Mouse (Mus musculus): Measurements from ENCODE around the gene Gas6. TPM values are rescaled to one million over a fixed set of nuclear protein-coding genes. Genes with fewer than 3 reads are reported as not detected.
A peak's percentile ranks its signal among the peaks of the same experiment; 100 is the strongest.

The Gas6 gene
- polyA plus RNA-seq, 1 experiment from 2014 or later = 9.3 TPM

- ATAC-seq (peak; percentile 95), DNase-seq (peak; percentile 63)
- H3K9me3 ChIP-seq (ENCODE audit: low read length) = no peaks in the 10 kb centered on the region
- WGBS (ENCODE audit: insufficient replicate concordance) = 61% methylated on average over 7 of the region's 7 CpGs
- H3K27ac ChIP-seq (ENCODE audit: low read depth) = no peak overlapping the region
- no peak overlapping the region for H3K4me3 ChIP-seq (ENCODE audit: low read depth, low read length)
- no peaks in the 10 kb centered on the region for H3K36me3 ChIP-seq (replicated peaks; ENCODE audit: insufficient read depth, low read length)
- H3K9ac ChIP-seq (replicated peaks) = no peak overlapping the region
- H3K27me3 ChIP-seq (ENCODE audit: insufficient read depth, low read length) = no peaks in the 10 kb centered on the region
- H3K4me1 ChIP-seq (ENCODE audit: insufficient read depth) = no peaks in the 10 kb centered on the region
- H3K4me2 ChIP-seq (ENCODE audit: low read depth, low read length) = no peak overlapping the region
- TF ChIP-seq EP300 (IDR thresholded peaks at IDR 0.05; ENCODE audit: low read depth) (no peak), CTCF (IDR thresholded peaks at IDR 0.05; ENCODE audit: low read depth) (no peak)
Observed at GRCm38 (mm10) chr8:13472284-13472683, 22.0 kb downstream of the Gas6 start.

GRCm38 (mm10) chr8:13471484-13471883 lies 22.8 kb downstream of the Gas6 start:
- no peak for ATAC-seq
- no peak for TF ChIP-seq CTCF (IDR thresholded peaks at IDR 0.05; ENCODE audit: low read depth)
- no peak for TF ChIP-seq EP300 (IDR thresholded peaks at IDR 0.05; ENCODE audit: low read depth)
- no peak overlapping the region for H3K4me3 ChIP-seq (ENCODE audit: low read depth, low read length)
- no peak overlapping the region for H3K27ac ChIP-seq (ENCODE audit: low read depth)
- no peak overlapping the region for H3K4me2 ChIP-seq (ENCODE audit: low read depth, low read length)
- DNase-seq = no peak
- no peaks in the 10 kb centered on the region for H3K4me1 ChIP-seq (ENCODE audit: insufficient read depth)
- no peaks in the 10 kb centered on the region for H3K27me3 ChIP-seq (ENCODE audit: insufficient read depth, low read length)
- WGBS (ENCODE audit: insufficient replicate concordance) = 77% methylated on average over 11 of the region's 11 CpGs
- H3K9ac ChIP-seq (replicated peaks) = no peak overlapping the region
- H3K9me3 ChIP-seq (ENCODE audit: low read length) = no peaks in the 10 kb centered on the region
- no peaks in the 10 kb centered on the region for H3K36me3 ChIP-seq (replicated peaks; ENCODE audit: insufficient read depth, low read length)

- Histone ChIP-seq H3K4me1 (ENCODE audit: insufficient read depth) (no peaks in the 10 kb centered on the region), H3K36me3 (replicated peaks; ENCODE audit: insufficient read depth, low read length) (no peaks in the 10 kb centered on the region), H3K4me2 (ENCODE audit: low read depth, low read length) (no peak overlapping the region), H3K4me3 (ENCODE audit: low read depth, low read length) (no peak overlapping the region), H3K27ac (ENCODE audit: low read depth) (no peak overlapping the region), H3K9me3 (ENCODE audit: low read length) (no peaks in the 10 kb centered on the region), H3K9ac (replicated peaks) (no peak overlapping the region), H3K27me3 (ENCODE audit: insufficient read depth, low read length) (no peaks in the 10 kb centered on the region)
- WGBS (ENCODE audit: insufficient replicate concordance) = 77% methylated on average over 9 of the region's 9 CpGs
- ATAC-seq = no peak
- TF ChIP-seq EP300 (IDR thresholded peaks at IDR 0.05; ENCODE audit: low read depth) = no peak
- no peak for TF ChIP-seq CTCF (IDR thresholded peaks at IDR 0.05; ENCODE audit: low read depth)
- DNase-seq = no peak
Observed at GRCm38 (mm10) chr8:13468737-13469136, 25.6 kb downstream of the Gas6 start.

- Histone ChIP-seq H3K9me3 (ENCODE audit: low read length) (no peaks in the 10 kb centered on the region), H3K4me1 (ENCODE audit: insufficient read depth) (0 out of 2 replicates have a peak, but pooled peaks cover 3% of the 10 kb centered on the region), H3K27ac (ENCODE audit: low read depth) (no peak overlapping the region), H3K4me2 (ENCODE audit: low read depth, low read length) (no peak overlapping the region), H3K36me3 (replicated peaks; ENCODE audit: insufficient read depth, low read length) (no peaks in the 10 kb centered on the region), H3K27me3 (ENCODE audit: insufficient read depth, low read length) (no peaks in the 10 kb centered on the region), H3K4me3 (ENCODE audit: low read depth, low read length) (no peak overlapping the region), H3K9ac (replicated peaks) (no peak overlapping the region)
- 62% methylated on average over 5 of the region's 5 CpGs for WGBS (ENCODE audit: insufficient replicate concordance)
- ATAC-seq (no peak), DNase-seq (no peak)
- peak; percentile 60 for TF ChIP-seq CTCF (IDR thresholded peaks at IDR 0.05; ENCODE audit: low read depth)
- no peak for TF ChIP-seq EP300 (IDR thresholded peaks at IDR 0.05; ENCODE audit: low read depth)
Observed at GRCm38 (mm10) chr8:13466989-13467388, 27.3 kb downstream of the Gas6 start.

GRCm38 (mm10) chr8:13465324-13465723 lies 29.0 kb downstream of the Gas6 start:
- Histone ChIP-seq H3K27ac (ENCODE audit: low read depth) (no peak overlapping the region), H3K9me3 (ENCODE audit: low read length) (no peaks in the 10 kb centered on the region), H3K4me2 (ENCODE audit: low read depth, low read length) (no peak overlapping the region), H3K9ac (replicated peaks) (no peak overlapping the region), H3K27me3 (ENCODE audit: insufficient read depth, low read length) (no peaks in the 10 kb centered on the region), H3K4me3 (ENCODE audit: low read depth, low read length) (no peak overlapping the region), H3K36me3 (replicated peaks; ENCODE audit: insufficient read depth, low read length) (no peaks in the 10 kb centered on the region), H3K4me1 (ENCODE audit: insufficient read depth) (peaks cover 8% of the 10 kb centered on the region; the same call in 1 of the 2 replicates)
- WGBS (ENCODE audit: insufficient replicate concordance) = 66% methylated on average over 7 of the region's 7 CpGs
- ATAC-seq (no peak), DNase-seq (no peak)
- TF ChIP-seq EP300 (IDR thresholded peaks at IDR 0.05; ENCODE audit: low read depth) = no peak
- no peak for TF ChIP-seq CTCF (IDR thresholded peaks at IDR 0.05; ENCODE audit: low read depth)

GRCm38 (mm10) chr8:13462392-13462791 lies 31.9 kb downstream of the Gas6 start:
- Histone ChIP-seq H3K9ac (replicated peaks) (no peak overlapping the region), H3K9me3 (ENCODE audit: low read length) (no peaks in the 10 kb centered on the region), H3K4me3 (ENCODE audit: low read depth, low read length) (no peak overlapping the region), H3K4me1 (ENCODE audit: insufficient read depth) (peaks cover 8% of the 10 kb centered on the region; the same call in 1 of the 2 replicates), H3K4me2 (ENCODE audit: low read depth, low read length) (no peak overlapping the region), H3K36me3 (replicated peaks; ENCODE audit: insufficient read depth, low read length) (no peaks in the 10 kb centered on the region), H3K27me3 (ENCODE audit: insufficient read depth, low read length) (no peaks in the 10 kb centered on the region), H3K27ac (ENCODE audit: low read depth) (no peak overlapping the region)
- ATAC-seq (peak; percentile 86), DNase-seq (peak; percentile 80)
- 45% methylated on average over 10 of the region's 10 CpGs for WGBS (ENCODE audit: insufficient replicate concordance)
- TF ChIP-seq CTCF (IDR thresholded peaks at IDR 0.05; ENCODE audit: low read depth) (no peak), EP300 (IDR thresholded peaks at IDR 0.05; ENCODE audit: low read depth) (no peak)

- ATAC-seq (peak; percentile 56; the same call in 1 of the 2 replicates), DNase-seq (peak; percentile 70)
- 32% methylated on average over 4 of the region's 4 CpGs for WGBS (ENCODE audit: insufficient replicate concordance)
- H3K9me3 ChIP-seq (ENCODE audit: low read length) = peaks cover 1% of the 10 kb centered on the region; the same call in 1 of the 2 replicates
- no peak overlapping the region for H3K4me2 ChIP-seq (ENCODE audit: low read depth, low read length)
- H3K4me3 ChIP-seq (ENCODE audit: low read depth, low read length) = no peak overlapping the region
- H3K27ac ChIP-seq (ENCODE audit: low read depth) = no peak overlapping the region
- H3K9ac ChIP-seq (replicated peaks) = no peak overlapping the region
- peak; percentile 81 for TF ChIP-seq CTCF (IDR thresholded peaks at IDR 0.05; ENCODE audit: low read depth)
- TF ChIP-seq EP300 (IDR thresholded peaks at IDR 0.05; ENCODE audit: low read depth) = no peak
- H3K27me3 ChIP-seq (ENCODE audit: insufficient read depth, low read length) = no peaks in the 10 kb centered on the region
- H3K4me1 ChIP-seq (ENCODE audit: insufficient read depth) = peaks cover 8% of the 10 kb centered on the region; the same call in 1 of the 2 replicates
- no peaks in the 10 kb centered on the region for H3K36me3 ChIP-seq (replicated peaks; ENCODE audit: insufficient read depth, low read length)
Observed at GRCm38 (mm10) chr8:13461843-13462242, 32.4 kb downstream of the Gas6 start.

Measured in liver, postnatal 0 days (tissue).